Mouse (Mus musculus): ENCODE data around the gene Aplp1.

The Aplp1 gene

DNA sequence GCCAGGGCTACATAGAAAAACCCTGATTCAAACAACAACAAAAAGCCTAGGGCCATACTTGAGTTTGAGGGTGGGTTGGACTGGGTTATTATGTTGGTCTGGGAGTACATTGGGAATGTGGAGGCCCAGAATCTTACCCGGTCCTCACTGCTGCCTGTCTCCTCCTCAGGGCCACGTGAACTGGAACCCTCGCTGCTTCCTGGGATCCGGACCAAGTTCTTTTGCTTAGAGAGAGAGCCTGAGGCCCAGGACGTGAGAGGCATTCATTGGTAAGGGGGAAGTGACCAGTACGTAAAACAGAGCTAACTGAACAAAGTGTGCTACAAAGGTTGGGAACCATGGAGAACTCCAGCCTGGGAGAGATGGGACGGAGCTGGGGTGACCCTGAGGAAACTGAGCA lies 4.9 kb upstream of the Aplp1 start:
- in situ Hi-C loops (cut with MseI, MboI), result no loop called here

DNA sequence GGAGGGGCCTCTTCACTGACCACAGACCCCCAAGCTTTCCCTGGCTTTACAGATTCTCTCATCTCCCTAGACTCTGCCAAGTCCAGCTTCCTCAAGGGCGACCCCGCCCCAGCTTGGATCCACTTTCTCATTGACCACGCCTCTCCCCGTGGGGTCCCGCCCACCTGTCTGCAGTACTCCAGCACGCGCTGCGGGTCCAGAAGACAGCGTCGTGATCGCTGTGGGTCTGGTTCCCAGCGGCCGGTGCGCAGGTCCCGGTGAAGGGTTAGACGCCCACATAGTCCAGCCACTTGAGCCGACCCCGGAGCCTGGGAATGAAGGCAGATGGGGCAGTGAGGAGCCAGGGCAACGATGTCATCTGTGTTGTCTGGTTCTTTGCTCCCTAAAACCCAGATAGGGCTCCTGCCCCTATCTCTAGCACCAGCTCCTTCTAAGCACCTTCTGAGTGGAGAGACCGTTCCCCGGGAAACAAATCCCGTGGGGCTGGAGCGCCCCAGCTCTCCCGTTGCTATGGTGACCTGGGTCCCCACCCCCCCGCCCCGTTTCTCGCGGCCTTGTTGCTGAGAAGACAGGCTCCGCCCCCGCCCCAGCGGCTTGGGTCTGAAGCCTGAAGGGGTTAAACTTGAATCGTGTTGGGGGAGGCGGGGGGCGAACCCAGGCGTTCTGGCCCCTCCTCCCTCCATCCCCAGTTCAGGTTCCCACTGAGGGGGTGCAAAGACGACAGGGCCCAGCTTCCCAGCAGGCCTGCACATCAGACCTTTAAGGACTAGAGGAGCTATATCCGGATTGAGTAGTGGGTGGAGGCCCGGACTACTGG lies 973 bp downstream of the Aplp1 start:
- in situ Hi-C loops (cut with MseI, MboI), result no loop called here

DNA sequence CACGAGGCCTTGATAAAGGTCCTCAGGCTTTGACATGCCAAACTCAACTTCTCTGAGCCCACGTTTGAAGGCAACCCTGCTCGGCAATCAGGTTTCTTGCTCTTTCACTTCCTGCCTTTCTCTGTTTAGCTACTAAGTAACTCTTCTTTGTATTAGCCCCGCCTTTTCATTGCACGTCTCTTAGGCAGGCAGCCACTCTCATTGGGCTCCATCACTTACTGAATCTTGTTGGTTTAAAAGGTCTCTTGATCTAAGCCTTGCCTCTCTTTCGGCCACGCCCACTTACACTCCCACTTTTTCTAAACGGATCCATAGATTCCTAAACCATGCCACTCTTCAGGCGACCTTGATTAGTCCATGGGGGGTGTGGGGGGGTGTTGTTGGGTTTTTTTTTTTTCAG lies 1.6 kb downstream of the Aplp1 start:
- in situ Hi-C loops (cut with MseI, MboI), result no loop called here

DNA sequence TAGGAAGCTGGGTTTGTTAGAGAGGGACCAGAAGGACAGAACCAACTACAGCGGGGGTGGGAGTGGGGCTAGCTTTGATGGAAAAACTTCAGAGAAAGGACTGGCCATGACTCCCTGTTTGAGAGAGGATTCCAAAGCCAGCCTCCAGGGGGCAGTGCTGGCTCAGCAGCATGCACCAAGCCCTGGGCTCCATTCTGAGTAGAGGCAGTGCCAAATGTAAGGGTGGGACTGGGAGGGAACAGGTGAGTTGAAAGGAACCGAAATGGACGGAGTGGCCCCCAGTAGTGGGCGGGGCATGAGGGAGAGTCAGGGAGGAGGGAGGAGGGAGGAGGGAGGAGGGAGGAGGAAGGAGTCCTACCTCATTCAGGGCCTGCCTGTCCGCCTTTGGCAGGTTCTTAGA lies 4.6 kb downstream of the Aplp1 start:
- in situ Hi-C loops (cut with MseI, MboI), result no loop called here

DNA sequence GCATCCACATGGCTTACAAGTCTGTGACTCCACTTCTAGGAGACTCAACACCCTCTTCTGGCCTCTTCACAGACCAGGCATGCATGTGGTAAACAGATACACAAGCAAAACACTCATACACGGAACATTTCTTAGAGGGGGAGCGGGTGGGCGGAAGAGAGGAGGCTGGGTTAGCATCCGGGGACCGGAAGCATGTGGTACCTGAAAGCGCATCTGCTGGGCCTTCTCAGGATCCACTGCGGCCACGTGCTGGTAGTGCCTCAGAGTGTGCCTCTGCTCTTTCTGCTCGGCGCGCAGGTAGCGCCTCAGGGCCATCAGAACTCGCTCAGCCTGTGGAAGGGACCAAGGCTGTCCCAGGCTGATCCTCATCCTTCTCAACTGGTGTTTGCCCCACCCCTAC lies 5.6 kb downstream of the Aplp1 start:
- in situ Hi-C loops (cut with MseI, MboI), result loop anchor here (5.0 to 10.0 kb wide), 2 partner anchors 33 to 95 kb away; no protein-coding TSS in a partner anchor

DNA sequence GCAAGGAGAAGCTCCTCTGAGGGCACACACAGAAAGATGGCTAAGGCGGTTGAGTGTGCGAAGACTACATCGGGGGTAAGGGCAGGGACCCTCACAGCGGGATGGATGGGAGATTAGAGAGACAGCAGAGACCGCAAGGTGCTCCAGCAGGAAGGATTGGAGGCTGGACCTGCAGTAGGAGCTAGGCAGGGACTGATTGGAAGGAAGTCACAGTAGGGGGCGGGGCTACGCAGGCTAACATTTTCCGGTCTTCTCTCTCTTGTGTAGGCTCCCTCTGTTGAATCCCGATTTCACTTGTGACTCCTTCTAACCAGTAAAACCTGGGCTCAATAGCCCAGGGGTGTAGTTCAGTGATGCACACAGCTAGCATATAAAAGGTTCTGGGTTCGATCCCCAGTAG lies 8.5 kb downstream of the Aplp1 start:
- in situ Hi-C loops (cut with MseI, MboI), result loop anchor here (5.0 to 10.0 kb wide), 2 partner anchors 35 to 92 kb away; no protein-coding TSS in a partner anchor

DNA sequence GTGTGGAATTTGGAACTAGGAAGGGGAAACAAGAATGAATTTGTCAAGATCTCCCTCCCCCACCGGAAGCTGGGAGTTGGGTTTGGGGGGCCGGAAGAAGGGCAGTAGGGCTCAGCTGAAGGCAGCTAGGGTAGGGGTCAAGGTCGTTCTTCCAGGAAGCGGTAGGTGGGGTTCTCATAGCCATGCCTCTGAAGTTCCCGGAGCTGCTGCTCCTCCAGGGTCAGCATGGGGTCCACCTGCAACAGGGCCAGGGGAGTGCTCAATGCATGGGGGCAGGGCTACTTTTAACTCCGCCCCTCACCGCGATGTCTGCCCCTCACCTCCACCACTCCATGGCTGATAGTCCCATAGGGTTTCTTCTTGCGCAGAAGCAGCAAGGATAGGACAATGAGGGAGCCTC lies 10.2 kb downstream of the Aplp1 start:
- in situ Hi-C loops (cut with MseI, MboI), result loop anchor here (5.0 to 10.0 kb wide), 2 partner anchors 37 to 90 kb away; no protein-coding TSS in a partner anchor

DNA sequence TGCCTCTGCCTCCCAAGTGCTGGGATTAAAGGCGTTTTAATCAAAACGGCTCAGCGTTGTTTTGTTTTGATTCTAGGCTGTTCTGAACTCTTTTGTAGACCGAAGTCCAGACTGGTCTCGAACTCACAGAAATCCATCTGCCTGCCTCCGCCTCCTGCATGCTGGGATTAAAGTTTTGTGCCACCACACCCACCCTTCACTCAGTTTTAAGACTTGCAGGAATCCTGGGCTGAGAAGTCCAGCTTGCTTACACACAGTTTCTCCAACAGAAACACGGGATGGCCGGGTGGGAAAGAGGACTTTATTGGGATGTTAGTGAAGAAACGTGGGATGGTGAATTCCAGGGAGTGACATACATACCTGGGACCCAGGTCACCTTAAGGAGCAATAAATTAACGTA lies 10.6 kb downstream of the Aplp1 start:
- in situ Hi-C loops (cut with MseI, MboI), result loop anchor here (5.0 to 10.0 kb wide), 2 partner anchors 38 to 90 kb away; no protein-coding TSS in a partner anchor

DNA sequence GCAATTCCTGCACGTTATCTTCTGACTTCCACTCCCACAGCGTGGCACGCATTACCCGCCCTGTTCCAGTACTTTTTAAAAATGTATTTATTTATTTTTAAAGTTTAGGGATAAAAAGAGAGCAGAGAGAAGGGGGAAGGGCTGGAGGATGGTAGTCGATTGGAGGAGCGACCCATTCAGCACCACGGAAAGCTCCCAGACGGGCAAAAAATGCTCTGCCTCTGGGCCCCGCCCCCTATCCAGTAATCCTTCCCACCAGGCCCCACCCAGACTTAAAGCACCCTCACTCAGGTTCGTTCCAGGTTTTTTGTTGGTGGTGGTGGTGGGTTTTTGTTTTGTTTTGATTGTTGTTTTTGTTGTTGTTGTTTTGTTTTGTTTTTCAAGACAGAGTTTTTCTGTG lies 11.1 kb downstream of the Aplp1 start:
- in situ Hi-C loops (cut with MseI, MboI), result loop anchor here in 1 of 2 experiments (10.0 kb wide), 1 partner anchor 89 kb away; no protein-coding TSS in a partner anchor

DNA sequence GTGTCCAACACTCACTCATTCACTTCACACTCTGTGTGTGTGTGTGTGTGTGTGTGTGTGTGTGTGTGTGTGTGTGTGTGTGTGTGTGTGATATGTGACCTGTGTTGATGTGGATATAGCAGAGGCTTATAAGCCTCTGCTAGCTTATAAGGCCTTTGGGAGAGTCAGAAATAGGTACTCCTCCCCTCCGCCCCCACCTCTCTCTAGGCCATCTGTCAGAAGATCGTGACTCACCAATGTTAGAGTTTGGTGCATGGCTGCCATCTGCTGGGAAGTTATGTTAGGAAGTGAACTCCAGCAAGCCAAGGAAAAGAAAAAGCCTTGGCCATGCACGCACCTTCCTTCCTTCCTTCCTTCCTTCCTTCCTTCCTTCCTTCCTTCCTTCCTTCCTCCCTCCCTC lies 13.5 kb downstream of the Aplp1 start:
- in situ Hi-C loops (cut with MseI, MboI), result loop anchor here in 1 of 2 experiments (10.0 kb wide), 1 partner anchor 87 kb away; no protein-coding TSS in a partner anchor

DNA sequence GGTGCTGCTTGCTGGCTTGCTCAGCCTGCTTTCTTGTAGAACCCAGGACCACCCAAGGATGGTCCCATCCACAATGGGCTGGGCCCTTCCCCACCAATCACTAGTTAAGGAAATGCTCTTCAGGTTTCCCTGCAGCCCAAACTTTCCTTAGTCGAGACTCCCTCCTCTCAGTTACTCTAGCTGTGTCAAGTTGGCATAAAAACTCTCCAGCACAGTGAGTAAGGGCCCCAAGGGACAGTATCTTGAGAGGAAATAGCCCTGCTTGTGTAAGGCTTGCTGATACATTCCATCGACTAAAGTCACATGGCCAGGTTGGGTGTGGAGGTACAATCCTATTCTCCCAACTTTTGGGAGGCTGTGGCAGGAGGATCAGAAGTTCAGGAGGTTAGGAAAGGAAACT lies 15.1 kb downstream of the Aplp1 start:
- in situ Hi-C loops (cut with MseI, MboI), result loop anchor here in 1 of 2 experiments (10.0 kb wide), 1 partner anchor 85 kb away; no protein-coding TSS in a partner anchor

DNA sequence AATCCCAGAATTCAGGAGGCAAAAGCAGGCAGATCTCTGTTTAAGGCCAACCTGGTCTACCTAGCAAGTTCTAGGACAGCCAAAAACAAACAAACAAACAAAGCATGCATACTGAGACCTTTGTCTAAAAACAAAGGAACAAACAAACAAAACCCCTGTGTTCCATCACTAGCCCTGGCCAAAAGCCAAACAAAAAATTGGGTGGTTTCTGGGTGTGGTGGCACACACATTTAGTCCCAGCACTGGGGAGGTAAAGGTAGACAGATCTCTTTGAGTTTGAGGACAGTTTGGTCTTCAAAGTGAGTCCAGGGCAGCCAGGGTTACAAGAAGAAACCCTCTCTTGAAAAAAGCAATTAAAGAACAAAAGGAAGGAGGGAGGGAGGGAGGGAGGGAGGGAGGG lies 16.0 kb downstream of the Aplp1 start:
- in situ Hi-C loops (cut with MseI, MboI), result no loop called here

DNA sequence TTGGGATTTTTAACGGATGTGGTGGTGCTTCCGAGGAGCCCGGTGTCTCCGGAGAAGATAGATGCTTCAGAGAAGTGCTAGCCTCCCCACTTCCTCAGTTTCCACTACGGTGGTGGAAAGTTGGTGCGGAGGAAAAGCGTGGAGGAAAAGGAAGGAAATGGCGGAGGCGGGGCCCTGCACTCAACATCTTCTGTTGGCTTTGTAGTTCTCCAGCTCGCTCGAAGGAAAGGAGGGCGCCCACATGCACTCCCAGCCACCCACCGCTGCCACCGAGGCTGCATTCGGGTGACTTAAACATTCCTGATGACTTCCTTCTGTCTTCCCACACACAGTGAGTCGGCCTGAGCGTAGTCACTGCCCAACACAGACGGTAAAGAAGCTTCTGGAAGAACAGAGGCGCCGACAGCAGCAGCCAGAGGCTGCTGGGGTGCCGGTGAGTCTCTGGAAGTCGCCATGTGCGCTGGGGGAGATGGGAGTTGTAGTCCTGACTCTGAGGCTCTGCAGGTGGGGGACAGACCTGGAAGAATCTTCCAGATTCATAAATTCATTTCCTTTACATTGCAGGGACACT lies 22.2 kb downstream of the Aplp1 start:
- in situ Hi-C loops (cut with MseI, MboI), result no loop called here

DNA sequence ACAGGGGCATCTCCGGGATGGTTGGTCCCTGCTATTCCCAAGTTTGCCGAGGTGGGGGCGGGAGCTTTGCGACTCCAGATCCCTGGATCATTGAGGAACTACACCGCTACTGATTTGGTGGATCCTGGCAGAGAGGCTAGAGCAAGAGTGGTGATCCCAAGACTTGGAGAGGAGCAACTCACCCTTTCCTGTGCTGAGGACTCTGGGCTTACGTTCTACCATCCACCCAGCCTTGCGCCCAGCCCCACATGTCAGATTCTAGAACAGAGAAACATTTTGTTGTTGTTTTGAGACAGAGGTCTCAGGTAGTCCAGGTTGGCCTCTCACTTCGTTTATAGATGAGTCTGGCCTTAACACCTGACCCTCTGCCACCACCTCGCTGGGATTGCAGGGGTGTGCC lies 22.8 kb downstream of the Aplp1 start:
- in situ Hi-C loops (cut with MseI, MboI), result no loop called here

DNA sequence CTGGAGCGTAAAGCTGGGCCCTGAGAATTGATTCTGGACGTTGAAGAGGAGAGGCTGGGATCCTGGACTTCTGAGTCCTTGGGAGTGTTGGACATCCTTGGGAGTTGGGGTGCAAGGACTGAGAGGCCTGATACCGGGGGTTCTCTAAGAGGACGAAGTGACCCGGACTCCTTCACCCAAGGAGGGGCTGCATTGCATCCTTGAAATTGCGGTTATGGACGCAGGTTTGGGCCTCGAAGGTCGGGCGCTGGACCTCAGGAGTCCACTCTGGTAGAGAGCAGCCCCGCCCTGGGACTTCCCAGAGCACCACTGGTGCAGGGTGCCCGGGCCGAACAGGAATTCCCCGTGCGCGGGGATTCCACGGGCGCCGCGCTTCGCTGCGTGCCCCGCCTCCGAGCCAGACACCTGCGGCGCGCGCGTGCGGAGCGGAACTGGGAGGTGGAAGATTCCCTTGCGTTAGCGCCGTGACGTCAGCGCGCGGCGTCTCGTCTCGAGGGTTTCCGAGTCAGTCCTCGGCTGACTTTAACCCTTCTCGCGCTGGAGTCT lies 23.4 kb downstream of the Aplp1 start:
- in situ Hi-C loops (cut with MseI, MboI), result no loop called here

DNA sequence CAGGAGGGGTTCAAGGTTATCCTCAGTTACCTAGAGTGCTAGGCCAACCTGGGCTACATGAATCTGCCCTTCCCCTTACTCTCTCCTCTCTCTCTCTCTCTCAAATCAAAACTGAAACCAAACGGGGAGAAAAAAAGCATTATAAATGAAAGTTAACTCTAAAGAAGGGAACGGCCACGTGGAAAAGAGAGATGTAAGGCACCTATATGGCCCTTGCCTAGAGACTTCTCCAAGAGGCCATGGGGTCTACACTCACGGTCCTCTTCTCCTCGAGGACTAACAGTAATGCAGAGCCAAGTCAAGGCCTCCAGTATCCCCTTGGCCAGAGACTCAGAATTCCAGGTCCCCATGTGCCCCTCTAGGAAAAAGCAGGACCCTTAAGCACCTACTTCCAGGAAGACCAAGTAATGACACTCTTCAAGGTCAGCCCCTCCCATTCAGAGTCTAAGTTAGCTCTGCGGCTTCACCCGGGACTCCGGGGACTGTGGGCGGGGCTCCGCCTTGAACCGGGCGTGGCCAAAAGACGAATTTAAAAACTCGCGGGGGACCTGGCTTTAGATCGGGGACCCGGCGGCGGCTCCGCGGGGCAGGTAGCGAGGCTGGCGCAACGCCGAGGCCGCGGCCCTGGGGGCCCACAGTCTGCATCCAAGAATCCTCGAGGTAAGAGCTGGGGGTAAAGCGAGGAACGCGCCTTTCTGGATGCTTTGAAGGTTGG lies 24.0 kb downstream of the Aplp1 start, which contains the start of gene Nfkbid:
Gene Nfkbid (plus strand): TSS at position 558 of the 715 bp plus-strand sequence.
- in situ Hi-C loops (cut with MseI, MboI), result no loop called here

DNA sequence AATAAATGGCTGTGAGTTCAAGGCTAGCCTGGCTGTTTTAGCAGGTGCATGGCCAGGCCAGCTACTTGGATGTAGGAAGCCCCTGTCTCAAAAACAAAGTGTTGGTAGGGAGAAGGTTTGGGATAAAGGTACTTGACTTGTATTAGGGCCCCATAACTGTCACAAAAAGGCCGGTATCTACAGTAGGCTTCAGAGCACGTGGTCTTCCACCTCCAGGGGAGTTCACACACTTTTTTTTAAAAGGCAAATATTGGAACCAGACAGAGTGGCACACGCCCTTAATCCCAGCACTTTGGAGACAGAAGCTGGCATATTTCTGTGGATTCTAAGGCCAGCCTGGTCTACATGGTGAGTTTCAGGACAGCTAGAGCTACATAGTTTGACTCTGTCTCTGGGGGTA lies 24.7 kb downstream of the Aplp1 start:
- in situ Hi-C loops (cut with MseI, MboI), result no loop called here

DNA sequence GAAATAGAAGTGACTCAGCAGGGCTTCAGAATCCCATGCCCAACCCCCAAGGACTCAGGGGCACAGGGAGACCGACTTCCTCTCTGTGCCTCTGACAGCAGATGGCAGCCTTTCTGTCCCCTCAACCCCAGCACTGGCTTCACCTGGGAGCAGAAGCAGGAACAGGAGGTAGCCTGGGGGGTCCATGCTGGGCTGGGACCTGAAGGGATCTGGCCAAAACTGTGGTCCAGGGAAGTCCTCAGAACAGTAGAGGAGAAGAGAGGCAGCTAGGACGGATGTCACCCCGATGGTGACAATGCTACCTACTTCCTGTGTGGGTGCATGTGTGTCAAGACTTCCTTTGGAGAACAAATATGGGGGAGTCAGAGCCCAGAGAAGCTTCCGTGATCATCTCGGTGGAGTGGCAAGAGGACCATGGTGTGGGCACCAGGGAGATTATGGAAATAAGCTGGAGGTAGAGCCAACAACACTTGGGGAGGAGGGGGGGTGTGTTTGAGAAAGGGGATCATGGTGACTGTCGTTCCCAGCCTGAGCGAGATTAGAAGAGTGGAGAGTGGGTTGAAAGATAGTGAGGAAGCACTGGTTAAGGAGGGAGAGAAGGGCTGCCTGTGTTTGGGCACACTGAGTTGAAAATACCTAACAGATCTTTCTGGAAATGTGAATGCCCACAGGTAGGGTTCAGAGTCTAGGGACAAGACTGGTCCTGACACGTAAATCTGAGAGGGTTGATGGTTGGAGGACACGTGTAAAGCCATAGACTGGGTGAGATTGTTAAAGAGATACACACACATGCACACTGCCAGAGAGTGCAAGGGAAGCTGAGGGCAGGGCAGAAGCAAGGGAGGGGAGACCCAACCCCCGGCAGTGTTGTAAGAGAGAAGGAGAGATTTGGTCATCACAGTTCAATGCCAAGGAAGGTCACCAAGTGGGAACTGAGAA lies 25.5 kb downstream of the Aplp1 start, which contains the start of gene Hcst:
Gene Hcst (minus strand): TSS at position 294 of the 939 bp plus-strand sequence.
- in situ Hi-C loops (cut with MseI, MboI), result no loop called here

DNA sequence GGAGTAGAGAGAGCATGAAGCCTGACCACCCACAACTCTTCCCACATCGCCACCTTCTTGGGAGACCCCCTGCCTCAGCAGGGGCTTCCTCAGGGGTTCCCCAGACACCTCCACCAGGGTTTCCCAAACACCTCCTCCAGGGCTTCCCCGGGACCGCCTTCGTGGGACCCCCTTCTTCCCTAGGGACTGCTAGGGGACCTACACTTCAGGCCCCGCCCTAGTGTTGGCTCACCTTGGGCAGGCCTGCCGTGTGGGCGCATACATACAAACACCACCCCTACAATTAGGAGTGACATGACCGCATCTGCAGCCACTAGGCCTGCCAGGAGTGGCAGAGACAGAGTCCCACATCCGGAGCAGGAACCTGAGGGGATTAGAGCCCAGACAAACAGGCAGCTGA lies 27.5 kb downstream of the Aplp1 start:
- in situ Hi-C loops (cut with MseI, MboI), result no loop called here

DNA sequence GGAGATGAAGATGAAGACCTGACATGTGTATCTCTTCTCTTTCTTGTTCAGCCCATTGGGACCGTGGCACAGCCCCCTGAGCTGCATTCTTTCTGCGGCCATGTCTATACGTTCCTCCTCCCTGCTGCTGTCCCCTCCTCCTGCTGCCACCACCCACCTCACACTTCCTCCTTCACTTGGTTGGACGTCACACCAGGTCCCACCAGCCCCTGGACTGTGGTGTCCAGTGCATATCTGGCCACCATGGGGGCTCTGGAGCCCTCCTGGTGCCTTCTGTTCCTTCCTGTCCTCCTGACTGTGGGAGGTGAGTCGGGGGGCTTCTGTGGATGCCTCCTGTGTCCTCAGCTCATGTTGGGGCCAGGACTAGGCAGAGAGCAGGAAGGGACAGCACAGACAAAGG lies 31.7 kb downstream of the Aplp1 start, which contains the start of gene Tyrobp:
Gene Tyrobp (plus strand): TSS at position 165 of the 400 bp plus-strand sequence.
- in situ Hi-C loops (cut with MseI, MboI), result no loop called here

All from mouse trophoblast stem cell (cell line).